Mouse (Mus musculus): ENCODE measurements at regions not wholly inside any gene's neighbourhood (a gene's known extent, or its start where the extent isn't known, plus 50 kb on each side); places are given as distances from the start of the nearest gene placed in this dataset.

- no peaks in the 10 kb centered on the region for H3K27me3 ChIP-seq (ENCODE audit: low read depth, poor library complexity, severe bottlenecking)
- DNase-seq (ENCODE audit: low spot score): no peak
- H3K4me1 ChIP-seq: no peaks in the 10 kb centered on the region
- no peaks in the 10 kb centered on the region for H3K36me3 ChIP-seq
- WGBS: 83% methylated on average over 17 of the region's 17 CpGs
- no peaks in the 10 kb centered on the region for H3K9me3 ChIP-seq (replicated peaks)
- H3K27ac ChIP-seq: no peak overlapping the region
- H3K4me3 ChIP-seq: no peak overlapping the region
Observed at GRCm38 (mm10) chr10:71485063-71485762, 137.7 kb downstream of the Ipmk start.

- 92% methylated on average over 7 of the region's 7 CpGs for WGBS
- H3K27me3 ChIP-seq (ENCODE audit: low read depth, poor library complexity, severe bottlenecking): no peaks in the 10 kb centered on the region
- H3K4me1 ChIP-seq: no peaks in the 10 kb centered on the region
- no peak overlapping the region for H3K4me3 ChIP-seq
- DNase-seq (ENCODE audit: low spot score): no peak
- no peaks in the 10 kb centered on the region for H3K9me3 ChIP-seq (replicated peaks)
- H3K27ac ChIP-seq: no peak overlapping the region
- no peaks in the 10 kb centered on the region for H3K36me3 ChIP-seq
Observed at GRCm38 (mm10) chr10:71489791-71490190, 142.2 kb downstream of the Ipmk start.

GRCm38 (mm10) chr10:71502096-71502495 is 154.5 kb downstream of the Ipmk start:
- Histone ChIP-seq H3K4me1 (no peaks in the 10 kb centered on the region), H3K9me3 (replicated peaks) (no peaks in the 10 kb centered on the region), H3K36me3 (no peaks in the 10 kb centered on the region), H3K27ac (no peak overlapping the region), H3K27me3 (ENCODE audit: low read depth, poor library complexity, severe bottlenecking) (no peaks in the 10 kb centered on the region), H3K4me3 (no peak overlapping the region)
- 44% methylated on average over 4 of the region's 5 CpGs for WGBS
- no peak for DNase-seq (ENCODE audit: low spot score)

GRCm38 (mm10) chr10:71504219-71504618 is 156.7 kb downstream of the Ipmk start:
- Histone ChIP-seq H3K4me3 (no peak overlapping the region), H3K27ac (no peak overlapping the region), H3K4me1 (no peaks in the 10 kb centered on the region), H3K36me3 (no peaks in the 10 kb centered on the region), H3K9me3 (replicated peaks) (no peaks in the 10 kb centered on the region), H3K27me3 (ENCODE audit: low read depth, poor library complexity, severe bottlenecking) (no peaks in the 10 kb centered on the region)
- DNase-seq (ENCODE audit: low spot score): no peak
- 89% methylated on average over 1 of the region's 1 CpGs for WGBS

GRCm38 (mm10) chr10:71525290-71525689 is 177.7 kb downstream of the Ipmk start:
- no peak overlapping the region for H3K27ac ChIP-seq
- no peaks in the 10 kb centered on the region for H3K9me3 ChIP-seq (replicated peaks)
- DNase-seq (ENCODE audit: low spot score): no peak
- no peak overlapping the region for H3K4me3 ChIP-seq
- WGBS: 75% methylated on average over 2 of the region's 2 CpGs
- no peaks in the 10 kb centered on the region for H3K4me1 ChIP-seq
- H3K27me3 ChIP-seq (ENCODE audit: low read depth, poor library complexity, severe bottlenecking): no peaks in the 10 kb centered on the region
- H3K36me3 ChIP-seq: no peaks in the 10 kb centered on the region

GRCm38 (mm10) chr10:71533759-71534158 is 186.2 kb downstream of the Ipmk start:
- no peaks in the 10 kb centered on the region for H3K36me3 ChIP-seq
- H3K4me3 ChIP-seq: no peak overlapping the region
- DNase-seq (ENCODE audit: low spot score): no peak
- no peaks in the 10 kb centered on the region for H3K27me3 ChIP-seq (ENCODE audit: low read depth, poor library complexity, severe bottlenecking)
- no peaks in the 10 kb centered on the region for H3K9me3 ChIP-seq (replicated peaks)
- no peak overlapping the region for H3K27ac ChIP-seq
- 80% methylated on average over 2 of the region's 2 CpGs for WGBS
- no peaks in the 10 kb centered on the region for H3K4me1 ChIP-seq

GRCm38 (mm10) chr10:71545489-71545888 is 197.9 kb downstream of the Ipmk start:
- Histone ChIP-seq H3K4me1 (no peaks in the 10 kb centered on the region), H3K4me3 (no peak overlapping the region), H3K27me3 (ENCODE audit: low read depth, poor library complexity, severe bottlenecking) (no peaks in the 10 kb centered on the region), H3K9me3 (replicated peaks) (no peaks in the 10 kb centered on the region), H3K36me3 (no peaks in the 10 kb centered on the region), H3K27ac (no peak overlapping the region)
- 88% methylated on average over 7 of the region's 7 CpGs for WGBS
- no peak for DNase-seq (ENCODE audit: low spot score)

- H3K27ac ChIP-seq: no peak overlapping the region
- DNase-seq (ENCODE audit: low spot score): no peak
- 93% methylated on average over 7 of the region's 7 CpGs for WGBS
- H3K27me3 ChIP-seq (ENCODE audit: low read depth, poor library complexity, severe bottlenecking): no peaks in the 10 kb centered on the region
- H3K4me3 ChIP-seq: no peak overlapping the region
- H3K36me3 ChIP-seq: no peaks in the 10 kb centered on the region
- H3K4me1 ChIP-seq: no peaks in the 10 kb centered on the region
- H3K9me3 ChIP-seq (replicated peaks): no peaks in the 10 kb centered on the region
Observed at GRCm38 (mm10) chr10:71546507-71546906, 198.9 kb downstream of the Ipmk start.

GRCm38 (mm10) chr10:71583716-71584115 is 236.2 kb downstream of the Ipmk start:
- H3K9me3 ChIP-seq (replicated peaks): no peaks in the 10 kb centered on the region
- H3K36me3 ChIP-seq: no peaks in the 10 kb centered on the region
- no peaks in the 10 kb centered on the region for H3K4me1 ChIP-seq
- no peak for DNase-seq (ENCODE audit: low spot score)
- WGBS: 93% methylated on average over 10 of the region's 10 CpGs
- no peaks in the 10 kb centered on the region for H3K27me3 ChIP-seq (ENCODE audit: low read depth, poor library complexity, severe bottlenecking)
- no peak overlapping the region for H3K4me3 ChIP-seq
- no peak overlapping the region for H3K27ac ChIP-seq

- Histone ChIP-seq H3K27ac (no peak overlapping the region), H3K36me3 (no peaks in the 10 kb centered on the region), H3K4me1 (no peaks in the 10 kb centered on the region)
Observed at GRCm38 (mm10) chr10:71598515-71598914, 251.0 kb downstream of the Ipmk start.

GRCm38 (mm10) chr10:71613736-71614135 is 266.2 kb downstream of the Ipmk start:
- WGBS: 95% methylated on average over 4 of the region's 4 CpGs
- Histone ChIP-seq H3K27me3 (ENCODE audit: low read depth, poor library complexity, severe bottlenecking) (no peaks in the 10 kb centered on the region), H3K27ac (no peak overlapping the region), H3K9me3 (replicated peaks) (no peaks in the 10 kb centered on the region), H3K4me3 (no peak overlapping the region), H3K36me3 (no peaks in the 10 kb centered on the region), H3K4me1 (no peaks in the 10 kb centered on the region)
- DNase-seq (ENCODE audit: low spot score): no peak

More at GRCm38 (mm10) chr10:71598515-71598914, 251.0 kb downstream of the Ipmk start:
- 91% methylated on average over 6 of the region's 6 CpGs for WGBS
- Histone ChIP-seq H3K4me3 (no peak overlapping the region), H3K9me3 (replicated peaks) (no peaks in the 10 kb centered on the region), H3K27me3 (ENCODE audit: low read depth, poor library complexity, severe bottlenecking) (no peaks in the 10 kb centered on the region)
- no peak for DNase-seq (ENCODE audit: low spot score)

GRCm38 (mm10) chr10:71617156-71617555 is 269.6 kb downstream of the Ipmk start:
- DNase-seq (ENCODE audit: low spot score): no peak
- H3K27me3 ChIP-seq (ENCODE audit: low read depth, poor library complexity, severe bottlenecking): no peaks in the 10 kb centered on the region
- WGBS: 88% methylated on average over 4 of the region's 4 CpGs
- H3K36me3 ChIP-seq: no peaks in the 10 kb centered on the region
- H3K27ac ChIP-seq: no peak overlapping the region
- no peaks in the 10 kb centered on the region for H3K4me1 ChIP-seq
- no peak overlapping the region for H3K4me3 ChIP-seq
- no peaks in the 10 kb centered on the region for H3K9me3 ChIP-seq (replicated peaks)

- WGBS: 89% methylated on average over 3 of the region's 3 CpGs
- H3K36me3 ChIP-seq: no peaks in the 10 kb centered on the region
- H3K4me3 ChIP-seq: no peak overlapping the region
- no peaks in the 10 kb centered on the region for H3K9me3 ChIP-seq (replicated peaks)
- no peak for DNase-seq (ENCODE audit: low spot score)
- no peaks in the 10 kb centered on the region for H3K27me3 ChIP-seq (ENCODE audit: low read depth, poor library complexity, severe bottlenecking)
- H3K27ac ChIP-seq: no peak overlapping the region
- H3K4me1 ChIP-seq: no peaks in the 10 kb centered on the region
Observed at GRCm38 (mm10) chr10:71646071-71646470, 298.5 kb downstream of the Ipmk start.

GRCm38 (mm10) chr10:71657525-71657924 is 310.0 kb downstream of the Ipmk start:
- WGBS: 96% methylated on average over 7 of the region's 7 CpGs
- no peak overlapping the region for H3K4me3 ChIP-seq
- H3K27me3 ChIP-seq (ENCODE audit: low read depth, poor library complexity, severe bottlenecking): no peaks in the 10 kb centered on the region
- H3K27ac ChIP-seq: no peak overlapping the region
- H3K36me3 ChIP-seq: no peaks in the 10 kb centered on the region
- no peaks in the 10 kb centered on the region for H3K9me3 ChIP-seq (replicated peaks)
- no peaks in the 10 kb centered on the region for H3K4me1 ChIP-seq
- no peak for DNase-seq (ENCODE audit: low spot score)

Data from limb, embryonic 10.5 days (tissue).